Mouse (Mus musculus) kidney, postnatal 10 days (tissue): ENCODE data around the gene Stx5a.

Experiments used
- DNase-seq: peaks from one replicate; pipeline ENCODE4 v3.0.0; 2021; ENCODE audit warnings: mixed read lengths

Stx5a gene

DNA sequence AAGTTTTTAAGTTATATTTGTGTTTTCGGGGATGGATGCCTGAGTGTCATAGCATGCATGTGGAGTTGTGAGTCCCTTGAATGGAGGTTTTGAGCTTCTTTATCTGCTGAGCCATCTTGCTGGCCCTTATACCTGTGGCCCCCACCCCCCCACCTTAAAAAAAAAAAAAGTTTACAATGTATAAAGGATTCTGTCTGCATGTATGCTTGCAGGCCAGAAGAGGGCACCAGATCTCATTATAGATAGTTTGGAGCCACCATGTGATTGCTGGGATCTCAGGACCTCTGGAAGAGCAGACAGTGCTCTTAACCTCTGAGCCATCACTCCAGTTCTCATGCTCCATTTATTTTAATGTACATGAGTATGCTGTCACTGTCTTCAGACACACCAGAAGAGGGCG lies 6.2 kb downstream of the Stx5a start:
- no peak for DNase-seq

- DNase-seq, result no peak
Measured at GRCm38 (mm10) chr19:8755652-8756051, 14.4 kb downstream of the Stx5a start.

DNA sequence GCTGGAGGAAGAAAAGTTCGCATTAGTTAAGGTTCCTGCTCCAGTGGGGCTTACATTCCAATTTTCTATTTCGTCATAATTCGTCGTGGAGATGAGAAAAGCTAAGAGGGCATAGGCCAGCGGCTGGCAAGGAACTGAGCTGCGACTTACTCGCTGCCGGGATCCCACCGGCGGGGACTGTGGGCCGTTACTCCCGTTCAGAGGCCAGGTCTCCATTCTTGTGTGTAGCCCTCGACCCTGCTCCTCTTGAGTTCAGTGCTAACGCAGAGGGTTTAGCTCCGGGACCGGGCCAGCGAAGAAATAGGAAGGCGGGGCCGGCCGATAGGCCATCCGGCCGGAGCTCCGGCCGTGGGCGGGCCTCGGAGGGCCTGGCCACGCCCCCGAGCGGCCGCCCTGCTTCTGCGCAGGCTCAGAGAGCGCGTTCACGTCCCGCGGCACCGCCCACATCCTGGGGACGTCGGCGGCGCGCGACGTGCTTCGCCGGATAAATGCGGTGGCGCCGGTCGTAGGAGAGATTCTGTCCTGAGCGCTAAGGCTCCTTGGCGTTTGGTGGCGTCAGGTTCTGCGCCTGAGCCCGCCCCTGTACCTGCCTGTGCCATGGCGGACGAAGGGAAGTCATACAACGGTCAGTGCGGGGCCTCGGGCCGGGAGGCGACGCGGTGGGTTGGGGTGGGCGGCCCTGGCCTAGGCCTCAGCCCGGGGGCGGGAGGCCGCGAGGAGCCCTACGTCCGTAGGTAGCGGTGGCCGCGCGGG lies 15.6 kb downstream of the Stx5a start, which contains the start of gene Nxf1:
TSS of gene Nxf1 (plus strand) at position 439 of the 753 bp plus-strand sequence.
- peak; percentile 98 for DNase-seq

GRCm38 (mm10) chr19:8757471-8757998 lies 16.3 kb downstream of the Stx5a start:
- DNase-seq, result no peak

DNA sequence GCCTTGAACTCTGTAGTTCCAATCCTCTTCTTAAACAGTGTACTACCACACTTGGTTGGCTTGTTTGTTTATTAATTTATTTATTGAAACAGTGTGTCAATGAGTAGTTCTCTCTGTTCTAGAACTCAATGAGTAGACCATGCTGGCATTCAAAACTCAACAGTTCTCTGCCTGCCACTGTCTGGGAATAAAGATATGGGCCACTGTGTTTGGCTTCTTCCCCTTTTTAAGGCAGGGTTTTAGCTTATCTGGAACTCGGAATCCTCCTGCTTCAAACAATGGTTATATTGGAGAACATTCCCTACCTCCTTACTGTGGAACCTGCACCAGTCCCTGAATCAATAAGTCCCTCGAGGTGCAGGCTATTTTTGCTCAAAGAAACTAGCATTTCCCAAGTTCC lies 17.7 kb downstream of the Stx5a start:
- DNase-seq, result no peak

- DNase-seq, result no peak
Measured at GRCm38 (mm10) chr19:8760757-8761156, 19.5 kb downstream of the Stx5a start.

DNA sequence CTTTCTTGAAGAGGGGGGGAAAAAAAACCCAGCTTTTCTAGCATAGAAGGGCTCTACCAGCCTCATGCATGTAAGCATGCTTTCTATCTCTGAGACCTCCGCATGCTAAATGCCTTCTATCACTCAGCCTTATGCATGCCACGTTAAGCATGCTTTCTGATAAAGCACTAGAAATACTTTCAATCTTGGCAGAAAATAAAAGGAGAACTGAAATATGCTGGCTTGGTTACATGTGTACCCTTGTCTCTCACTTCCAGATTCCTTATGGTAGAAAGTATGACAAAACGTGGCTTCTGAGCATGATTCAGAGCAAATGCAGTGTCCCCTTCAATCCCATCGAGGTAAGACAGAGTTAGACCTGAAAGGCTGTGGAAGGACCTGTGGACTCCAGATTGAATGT lies 22.1 kb downstream of the Stx5a start:
- no peak for DNase-seq

GRCm38 (mm10) chr19:8765562-8765961 lies 24.3 kb downstream of the Stx5a start:
- DNase-seq, result no peak

DNA sequence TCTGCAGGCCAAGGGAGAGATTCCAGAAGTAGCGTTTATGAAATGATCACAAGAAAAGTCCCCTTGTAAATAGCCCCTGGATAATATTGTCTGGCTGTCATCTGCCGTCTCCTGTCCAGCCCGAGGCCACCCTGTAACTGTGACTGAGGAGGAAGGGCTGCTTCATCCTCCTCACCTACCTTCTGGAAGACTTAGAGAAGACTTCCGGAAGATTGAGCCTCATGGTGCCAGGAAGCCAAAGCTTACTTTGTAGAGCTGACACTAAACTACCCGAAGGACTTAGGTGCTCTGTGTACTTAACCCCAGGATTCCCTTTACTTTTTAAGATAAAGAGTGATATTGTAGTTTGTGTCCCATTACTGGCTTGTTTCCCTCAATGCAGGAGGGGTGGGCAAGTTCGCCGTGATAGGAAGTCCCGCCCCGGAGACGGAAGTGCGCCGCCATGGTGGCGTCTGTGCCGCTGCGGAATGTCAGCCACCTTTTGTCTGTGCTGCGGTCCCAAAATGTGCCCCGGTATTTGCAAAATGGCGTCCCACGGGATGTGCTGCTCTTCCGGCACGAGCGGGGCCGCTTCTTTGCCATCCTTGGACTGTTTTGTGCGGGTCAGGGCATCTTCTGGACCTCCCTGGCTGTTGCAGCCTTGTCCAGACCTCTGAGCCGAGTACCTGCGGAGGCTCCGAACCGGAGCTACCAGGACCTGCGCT lies 29.5 kb downstream of the Stx5a start, which contains the start of gene Tmem223:
TSS of gene Tmem223 (plus strand) at position 430 of the 704 bp plus-strand sequence.
- DNase-seq, result peak; percentile 90

- DNase-seq, result no peak
Measured at GRCm38 (mm10) chr19:8772996-8773395, 31.8 kb downstream of the Stx5a start.

DNA sequence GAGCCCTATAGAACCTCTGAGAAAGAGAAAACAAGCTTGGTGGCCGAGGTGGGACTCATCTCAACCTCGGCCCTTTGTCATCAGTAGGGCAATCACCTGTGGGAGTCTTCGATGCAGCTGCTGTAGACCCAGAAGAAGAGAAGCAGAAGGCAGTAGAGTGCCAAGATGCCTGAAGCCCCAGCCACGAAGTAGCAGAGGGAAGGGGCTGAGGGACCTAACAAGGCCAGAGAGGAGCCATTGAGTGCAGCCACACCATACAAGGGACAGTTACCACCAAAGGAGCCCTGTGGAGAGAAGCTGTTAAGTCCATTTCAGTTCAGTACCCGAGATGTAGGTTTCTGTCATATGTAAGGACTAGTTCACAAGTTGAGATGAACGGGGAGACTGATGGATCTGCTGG lies 32.2 kb downstream of the Stx5a start:
- no peak for DNase-seq

DNA sequence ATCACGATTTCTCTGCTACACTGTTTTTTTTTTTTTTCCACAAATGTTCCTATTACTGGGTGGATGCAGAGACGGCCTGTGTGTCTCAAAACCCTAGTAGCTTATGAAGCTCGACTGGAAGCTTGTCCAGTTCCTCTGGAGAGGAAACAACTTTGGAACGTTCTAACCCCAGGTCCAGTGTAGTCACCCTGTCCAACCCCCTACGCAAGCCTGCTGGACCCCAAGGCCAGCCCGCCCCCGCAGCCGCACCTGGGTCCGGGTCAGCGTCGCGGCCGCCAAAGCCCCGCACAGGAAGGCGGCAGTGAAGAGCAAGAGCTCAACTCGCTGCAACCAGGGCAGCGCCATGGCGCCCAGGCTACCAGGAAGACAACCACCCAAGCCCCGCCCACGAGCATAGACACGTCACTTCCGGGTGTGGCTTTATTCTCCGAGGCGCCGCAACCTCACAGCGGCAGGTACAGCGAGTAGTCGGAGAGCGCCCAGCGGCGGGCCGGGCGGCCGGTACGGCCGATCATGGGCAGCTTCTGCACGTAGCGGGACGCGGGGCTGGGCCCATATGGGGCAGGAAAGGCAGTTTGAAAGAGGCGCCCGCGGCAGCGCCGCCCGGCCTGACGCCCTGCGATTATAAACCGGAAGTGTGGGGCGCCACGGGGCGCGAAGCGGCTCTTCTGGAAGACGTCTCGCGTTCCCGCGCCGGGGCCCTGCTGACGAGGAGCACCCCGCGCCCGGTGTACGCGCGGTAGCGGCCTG lies 33.0 kb downstream of the Stx5a start, which contains the start of gene Tmem179b:
TSS of gene Tmem179b (minus strand) at position 382 of the 750 bp plus-strand sequence.
- DNase-seq, result peak; percentile 98

- peak; percentile 59 for DNase-seq
Measured at GRCm38 (mm10) chr19:8774951-8775421, 33.8 kb downstream of the Stx5a start.

GRCm38 (mm10) chr19:8786008-8786781 lies 45.0 kb downstream of the Stx5a start, which contains the start of gene Taf6l:
TSS of gene Taf6l (minus strand) at chr19:8786417.
- DNase-seq, result peak; percentile 95

DNA sequence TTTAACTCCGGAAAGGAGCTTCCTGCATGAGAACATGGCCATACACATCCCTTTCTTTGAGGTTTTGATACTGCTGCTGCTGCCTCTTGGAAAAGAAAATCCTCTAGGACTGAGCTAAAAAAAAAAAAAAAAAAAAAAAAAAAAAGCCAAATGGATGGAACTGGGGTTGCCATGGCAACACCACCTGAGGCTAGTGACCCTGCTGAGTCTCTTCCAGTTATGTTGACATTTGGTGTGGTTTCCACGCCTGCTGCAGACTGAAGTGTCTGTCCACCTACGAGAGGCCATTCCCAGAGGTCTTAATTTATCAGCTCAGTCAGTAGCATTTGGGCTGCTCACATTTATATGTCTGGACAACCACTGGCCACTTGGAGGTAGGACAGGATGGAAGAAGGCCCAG lies 47.3 kb downstream of the Stx5a start:
- no peak for DNase-seq

DNA sequence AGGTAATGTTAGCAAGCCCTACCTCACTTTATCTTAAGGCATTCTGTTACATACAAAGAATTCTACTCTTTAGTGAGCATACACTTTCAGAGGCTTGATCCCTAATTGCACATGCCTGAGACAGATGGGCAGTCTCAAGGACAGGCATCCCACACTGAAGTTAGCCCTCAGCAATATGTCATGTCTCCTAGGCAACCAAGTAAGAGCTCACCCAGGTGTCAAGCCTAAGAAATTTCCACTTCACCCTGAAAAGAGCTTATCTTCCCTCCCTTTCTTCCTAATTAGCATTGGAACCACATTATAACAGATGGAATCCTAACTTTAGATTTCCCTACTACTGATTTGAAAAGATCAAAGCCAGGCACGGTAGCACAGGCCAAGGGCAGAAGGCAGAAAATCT lies 48.0 kb downstream of the Stx5a start:
- no peak for DNase-seq

GRCm38 (mm10) chr19:8790171-8790570 lies 49.0 kb downstream of the Stx5a start:
- DNase-seq, result no peak

GRCm38 (mm10) chr19:8798264-8798946 lies 57.2 kb downstream of the Stx5a start, which contains the start of gene Polr2g:
TSS of gene Polr2g (minus strand) at chr19:8798577.
- peak; percentile 95 for DNase-seq

GRCm38 (mm10) chr19:8798947-8799315 lies 57.7 kb downstream of the Stx5a start:
- no peak for DNase-seq

- DNase-seq, result peak; percentile 95
Measured at GRCm38 (mm10) chr19:8802130-8802821, 61.1 kb downstream of the Stx5a start, which contains the start of gene Zbtb3. TSS of gene Zbtb3 (plus strand) at chr19:8802555.
